Mouse (Mus musculus) stomach, postnatal 0 days (tissue): Measurements from ENCODE around the gene Rfwd3.

ENCODE experiments used
- CTCF ChIP-seq: IDR thresholded peaks from 2 replicates; pipeline ENCODE4 v1.5.1; 2016; ENCODE audit warnings: antibody characterized with exemption, low read depth, mild to moderate bottlenecking, moderate library complexity
- EP300 ChIP-seq: optimal IDR thresholded peaks from 2 replicates; pipeline ENCODE3; 2016; ENCODE audit warnings: antibody characterized with exemption

GRCm38 (mm10) chr8:111246287-111246830 is 53.7 kb downstream of the Rfwd3 start:
- TF ChIP-seq CTCF: no peak
- no peak for TF ChIP-seq EP300
